Mouse (Mus musculus) CH12.LX (cell line): ENCODE data around the gene Cep78. TPM values are rescaled to one million over a fixed set of nuclear protein-coding genes. Genes with fewer than 3 reads are reported as not detected.

Experiments used
- DNase-seq: peaks from one replicate; pipeline ENCODE4 v3.0.0-alpha.2; 2013; ENCODE audit errors: extremely low read depth
- H3K27ac ChIP-seq: 2 replicates; pipeline ENCODE4 v1.5.1; 2012; ENCODE audit warnings: low read depth, mild to moderate bottlenecking, control low read depth, moderate library complexity; ENCODE audit not compliant: insufficient read depth
- H3K27me3 ChIP-seq: replicated peaks from 2 replicates; pipeline ENCODE3; 2012; ENCODE audit warnings: inconsistent platforms
- H3K36me3 ChIP-seq, 2 experiments: replicated peaks in 1 of 2; 2 replicates each; pipeline versions ENCODE3 to v1.6.1; 2012; ENCODE audit warnings: inconsistent platforms in 1 of 2, low read length in 1 of 2, mild to moderate bottlenecking in 1 of 2, mixed read lengths in 1 of 2, moderate library complexity in 1 of 2; ENCODE audit not compliant: control insufficient read depth in 1 of 2, insufficient read depth in 1 of 2
- H3K4me1 ChIP-seq, 2 experiments: 2 replicates each; pipeline ENCODE4 v1.6.1; 2012; ENCODE audit warnings: inconsistent platforms in 1 of 2, moderate library complexity in 1 of 2; ENCODE audit not compliant: insufficient read depth in 2 of 2, control insufficient read depth in 1 of 2
- H3K4me2 ChIP-seq: 2 replicates; pipeline ENCODE4 v1.6.1; 2012; ENCODE audit warnings: low read depth, mild to moderate bottlenecking, control low read depth; ENCODE audit not compliant: poor library complexity, insufficient read depth, severe bottlenecking
- H3K4me3 ChIP-seq, 3 experiments: fragments of 150-350 bp in 1 of 3; sonication (generic) in 1 of 3; replicated peaks in 1 of 3; 2 replicates each; pipeline versions ENCODE3 to v1.5.1; 2011 to 2012; ENCODE audit warnings: low read depth in 2 of 3, low read length in 2 of 3, mild to moderate bottlenecking in 2 of 3, moderate library complexity in 2 of 3, control low read depth in 1 of 3, improper control_type of control experiment in 1 of 3, inconsistent platforms in 1 of 3, mixed read lengths in 1 of 3; ENCODE audit not compliant: poor library complexity in 1 of 3
- H3K79me2 ChIP-seq: replicated peaks from 2 replicates; pipeline ENCODE4 v1.6.1; 2012; ENCODE audit warnings: mild to moderate bottlenecking, moderate library complexity; ENCODE audit not compliant: control insufficient read depth, poor library complexity, insufficient read depth, severe bottlenecking; ENCODE audit errors: extremely low read depth
- H3K9ac ChIP-seq: 2 replicates; pipeline ENCODE4 v1.6.1; 2012; ENCODE audit warnings: low read depth, mild to moderate bottlenecking, control low read depth, moderate library complexity; ENCODE audit not compliant: insufficient read depth
- H3K9me3 ChIP-seq: replicated peaks from 2 replicates; pipeline ENCODE3; 2012; ENCODE audit warnings: low read length, inconsistent platforms, mixed read lengths
- CHD1 ChIP-seq: IDR thresholded peaks from 2 replicates; pipeline ENCODE4 v1.6.1; 2012; ENCODE audit warnings: low read depth, low read length, improper control_type of control experiment, inconsistent platforms
- CHD2 ChIP-seq: IDR thresholded peaks from 2 replicates; pipeline ENCODE4 v1.6.1; 2011; ENCODE audit warnings: low read length, improper control_type of control experiment
- CTCF ChIP-seq, 2 experiments: IDR thresholded peaks in 1 of 2; conservative IDR thresholded peaks in 1 of 2; 2 replicates each; pipeline ENCODE4 v1.5.1; 2011 to 2012; ENCODE audit warnings: low read depth in 2 of 2, low read length in 2 of 2, improper control_type of control experiment in 1 of 2, inconsistent platforms in 1 of 2, mild to moderate bottlenecking in 1 of 2, moderate library complexity in 1 of 2
- ELF1 ChIP-seq: IDR thresholded peaks from 2 replicates; pipeline ENCODE4 v1.6.1; 2014; ENCODE audit warnings: low read depth, mild to moderate bottlenecking, inconsistent platforms, low read length, improper control_type of control experiment
- EP300 ChIP-seq: IDR thresholded peaks from 2 replicates; pipeline ENCODE4 v1.6.1; 2011; ENCODE audit warnings: low read length, improper control_type of control experiment
- ETS1 ChIP-seq: conservative IDR thresholded peaks from 2 replicates; pipeline ENCODE4 v1.6.1; 2012; ENCODE audit warnings: low read depth, mild to moderate bottlenecking, inconsistent platforms, low read length, improper control_type of control experiment, moderate library complexity
- GABPA ChIP-seq: IDR thresholded peaks from 2 replicates; pipeline ENCODE4 v1.6.1; 2012; ENCODE audit warnings: low read depth, low read length, improper control_type of control experiment, inconsistent platforms; ENCODE audit not compliant: insufficient replicate concordance
- IRF4 ChIP-seq: IDR thresholded peaks from 2 replicates; pipeline ENCODE4 v1.6.1; 2014; ENCODE audit warnings: low read depth, mild to moderate bottlenecking, inconsistent platforms, low read length, improper control_type of control experiment
- JUND ChIP-seq: conservative IDR thresholded peaks from 2 replicates; pipeline ENCODE4 v1.6.1; 2011; ENCODE audit warnings: low read depth, low read length, improper control_type of control experiment
- KAT2A ChIP-seq: IDR thresholded peaks from 2 replicates; pipeline ENCODE4 v1.6.1; 2012; ENCODE audit warnings: low read length, improper control_type of control experiment, inconsistent platforms; ENCODE audit not compliant: insufficient replicate concordance
- MAX ChIP-seq: IDR thresholded peaks from 2 replicates; pipeline ENCODE4 v1.6.1; 2011; ENCODE audit warnings: low read length, improper control_type of control experiment
- MAZ ChIP-seq: IDR thresholded peaks from 2 replicates; pipeline ENCODE4 v1.6.1; 2012; ENCODE audit warnings: low read depth, mild to moderate bottlenecking, inconsistent platforms, low read length, improper control_type of control experiment, moderate library complexity
- MEF2A ChIP-seq: IDR thresholded peaks from 2 replicates; pipeline ENCODE4 v1.6.1; 2014; ENCODE audit warnings: low read depth, mild to moderate bottlenecking, inconsistent platforms, low read length, improper control_type of control experiment, borderline replicate concordance
- MYC ChIP-seq: IDR thresholded peaks from 2 replicates; pipeline ENCODE4 v1.6.1; 2011; ENCODE audit warnings: low read depth, mild to moderate bottlenecking, improper control_type of control experiment, low read length
- NRF1 ChIP-seq: IDR thresholded peaks from 2 replicates; pipeline ENCODE4 v1.6.1; 2014; ENCODE audit warnings: low read depth, mild to moderate bottlenecking, inconsistent platforms, low read length, improper control_type of control experiment, moderate library complexity
- PAX5 ChIP-seq: IDR thresholded peaks from 2 replicates; pipeline ENCODE4 v1.6.1; 2012; ENCODE audit warnings: low read length, inconsistent platforms, mixed read lengths
- POLR2AphosphoS2 ChIP-seq: IDR thresholded peaks from 2 replicates; pipeline ENCODE4 v1.6.1; 2011; ENCODE audit warnings: low read depth, low read length, improper control_type of control experiment
- RCOR1 ChIP-seq: conservative IDR thresholded peaks from 2 replicates; pipeline ENCODE4 v1.6.1; 2012; ENCODE audit warnings: low read depth, mild to moderate bottlenecking, inconsistent platforms, low read length, improper control_type of control experiment
- SIN3A ChIP-seq: IDR thresholded peaks from 2 replicates; pipeline ENCODE4 v1.6.1; 2012; ENCODE audit warnings: low read length, improper control_type of control experiment, inconsistent platforms
- SMC3 ChIP-seq: IDR thresholded peaks from 2 replicates; pipeline ENCODE4 v1.6.1; 2011; ENCODE audit warnings: low read depth, low read length, improper control_type of control experiment
- TCF12 ChIP-seq: IDR thresholded peaks from 2 replicates; pipeline ENCODE4 v1.6.1; 2014; ENCODE audit warnings: low read depth, mild to moderate bottlenecking, inconsistent platforms, low read length, improper control_type of control experiment
- ZC3H11A ChIP-seq: IDR thresholded peaks from 2 replicates; pipeline ENCODE4 v1.6.1; 2012; ENCODE audit warnings: low read depth, mild to moderate bottlenecking, inconsistent platforms, low read length, improper control_type of control experiment
- dilution Hi-C: fragments of 300-500 bp; cut with MboI; formaldehyde crosslinking; loops from 2 replicates; pipeline ENCODE4 v1.14.3; 2020; ENCODE audit warnings: low sequenced_read_pairs; ENCODE audit not compliant: extremely low pct_unique_long_range_greater_than_20kb, extremely low pct_ligation_motif_present
- in situ Hi-C: fragments of 300-500 bp; cut with MboI; formaldehyde crosslinking; loops from 3 replicates; pipeline ENCODE4 v1.14.3; 2019; ENCODE audit warnings: low sequenced_read_pairs, low pct_ligation_motif_present, low pct_unique_long_range_greater_than_20kb, mixed read lengths
- polyA plus RNA-seq: library from polyadenylated mRNA; unstranded; fragments of >175 nt; gene quantifications from 2 replicates; pipeline ENCODE4 v1.2.1, GENCODE M21; 2012; ENCODE audit warnings: low read depth; ENCODE audit not compliant: insufficient read length
- total RNA-seq, 2 experiments: library from RNA; depleted of rRNA; stranded (reverse); fragments of 300-350 nt in 1 of 2; fragments of >200 nt in 1 of 2; gene quantifications; 2 replicates each; pipeline ENCODE4 v1.2.3; 2012 to 2014

The Cep78 gene
- total and polyA plus RNA-seq, 3 experiments, result 9.9 to 18.3 (median 11.7) TPM

DNA sequence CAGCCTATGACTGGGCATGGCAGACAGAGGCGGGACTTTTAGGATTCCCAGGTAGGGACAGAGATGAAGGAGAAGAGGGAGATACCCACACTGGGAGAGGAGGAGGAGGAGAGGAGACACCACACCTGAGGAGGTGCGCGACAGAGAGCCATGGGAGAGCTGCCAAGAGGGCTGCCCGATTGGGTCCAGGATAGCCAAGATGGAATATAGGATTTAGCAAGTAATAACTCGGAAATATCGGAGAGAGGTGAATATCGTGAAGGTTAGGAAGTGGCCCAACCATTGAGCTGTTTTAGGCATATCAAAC, 41.7 kb downstream of the Cep78 start:
- Histone ChIP-seq H3K27me3 (no peaks in the 10 kb centered on the region), H3K9ac (no peak overlapping the region), H3K4me1 (peaks cover 2 to 10% of the 10 kb centered on the region in 2 experiments; a peak in 3 of 4 replicates), H3K4me3 (no peak overlapping the region), H3K36me3 (no peaks in the 10 kb centered on the region), H3K9me3 (no peaks in the 10 kb centered on the region), H3K4me2 (no peak overlapping the region), H3K79me2 (no peaks in the 10 kb centered on the region), H3K27ac (no peak overlapping the region)
- TF ChIP-seq RCOR1 (no peak), JUND (no peak), MAX (no peak), NRF1 (no peak), CTCF (conservative IDR thresholded peaks at IDR 0.05 in 1 of 2, IDR thresholded peaks at IDR 0.05 in 1 of 2; ENCODE audit: low read depth in 2 of 2, low read length in 2 of 2) (no peak), KAT2A (no peak), CHD1 (no peak), MEF2A (no peak), TCF12 (no peak), CHD2 (no peak), MYC (no peak)
- in situ Hi-C loops, result no loop called here
- DNase-seq, result no peak
- dilution Hi-C loops, result no loop called here

DNA sequence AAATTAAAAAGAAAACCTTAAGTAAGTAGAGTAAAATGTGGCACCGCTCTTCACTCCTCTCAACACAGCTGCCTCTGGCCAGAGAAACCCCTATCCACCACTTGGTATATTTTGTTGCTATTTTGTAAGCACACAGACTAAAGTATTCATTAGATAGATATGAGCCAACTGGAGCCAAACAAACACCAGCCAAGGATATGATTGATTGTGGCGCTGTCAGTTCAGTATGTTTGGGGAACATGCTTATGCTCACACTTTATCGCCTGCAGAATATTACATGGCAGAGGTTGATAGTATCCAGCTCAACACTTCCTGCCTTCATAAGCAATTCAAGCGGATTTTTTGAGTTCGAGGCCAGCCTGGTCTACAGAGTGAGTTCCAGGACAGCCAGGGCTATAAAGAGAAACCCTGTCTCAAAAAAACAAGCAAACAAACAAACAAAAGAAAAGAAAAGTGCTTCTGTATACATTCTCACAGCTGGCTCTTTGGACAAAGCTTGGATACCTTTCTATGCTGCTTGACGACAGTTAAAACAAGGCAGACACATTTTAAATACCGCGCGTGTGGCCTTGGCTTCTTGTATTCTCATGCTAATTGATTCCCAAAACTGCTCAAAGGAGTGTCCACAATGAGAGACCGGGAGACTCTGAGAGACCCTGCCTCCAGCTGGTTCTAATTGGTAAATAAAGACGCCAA, 42.2 kb downstream of the Cep78 start:
- H3K27ac ChIP-seq, result no peak overlapping the region
- no peak overlapping the region for H3K9ac ChIP-seq
- peaks cover 2 to 10% of the 10 kb centered on the region in 2 experiments; a peak in 3 of 4 replicates for H3K4me1 ChIP-seq
- no peak for TF ChIP-seq SIN3A
- TF ChIP-seq SMC3, result no peak
- no peak for TF ChIP-seq POLR2AphosphoS2
- TF ChIP-seq ELF1, result no peak
- TF ChIP-seq CHD2, result no peak
- TF ChIP-seq GABPA, result no peak
- TF ChIP-seq CHD1, result no peak
- no peak for TF ChIP-seq ETS1
- TF ChIP-seq RCOR1, result no peak
- no peak for TF ChIP-seq MAZ
- no peak for TF ChIP-seq PAX5
- no peak for TF ChIP-seq EP300
- no peak for TF ChIP-seq CTCF (conservative IDR thresholded peaks at IDR 0.05 in 1 of 2, IDR thresholded peaks at IDR 0.05 in 1 of 2; ENCODE audit: low read depth in 2 of 2, low read length in 2 of 2)
- no peak for TF ChIP-seq ZC3H11A
- no peak for TF ChIP-seq MAX
- TF ChIP-seq IRF4, result no peak
- no peak for DNase-seq
- H3K4me2 ChIP-seq, result no peak overlapping the region
- dilution Hi-C loops, result no loop called here
- in situ Hi-C loops, result no loop called here
- no peaks in the 10 kb centered on the region for H3K36me3 ChIP-seq
- no peaks in the 10 kb centered on the region for H3K9me3 ChIP-seq
- no peak overlapping the region for H3K4me3 ChIP-seq
- no peaks in the 10 kb centered on the region for H3K27me3 ChIP-seq
- no peaks in the 10 kb centered on the region for H3K79me2 ChIP-seq
